Mouse (Mus musculus) neural tube, embryonic 12.5 days (tissue): ENCODE results near the gene Aph1a. TPM values are rescaled to one million over a fixed set of nuclear protein-coding genes. Genes with fewer than 3 reads are reported as not detected.
"Not testable (repeated sequence)": the region's sequence is repeated elsewhere in the genome, so short reads cannot be mapped to it uniquely, and the experiment has no call there.

Source experiments
- ATAC-seq: fragments of 200-750 bp; cut with Nextera tagmentation; 2 replicates; pipeline ENCODE4 v1.8.0; 2017; ENCODE audit warnings: low read depth, mild to moderate bottlenecking, moderate TSS enrichment, moderate library complexity; ENCODE audit not compliant: low FRiP score
- H3K27ac ChIP-seq: fragments of 300-500 bp; sonication (generic); 2 replicates; pipeline ENCODE4 v1.5.1; 2016
- H3K27me3 ChIP-seq: fragments of 300-500 bp; sonication (generic); replicated peaks from 2 replicates; pipeline ENCODE4 v1.6.1; 2016; ENCODE audit warnings: mild to moderate bottlenecking
- H3K36me3 ChIP-seq: fragments of 300-500 bp; sonication (generic); 2 replicates; pipeline ENCODE4 v1.6.1; 2016; ENCODE audit warnings: mild to moderate bottlenecking
- H3K4me1 ChIP-seq: fragments of 300-500 bp; sonication (generic); 2 replicates; pipeline ENCODE4 v1.6.1; 2016
- H3K4me2 ChIP-seq: fragments of 300-500 bp; sonication (generic); replicated peaks from 2 replicates; pipeline ENCODE4 v1.6.1; 2016; ENCODE audit warnings: mild to moderate bottlenecking
- H3K4me3 ChIP-seq: fragments of 300-500 bp; sonication (generic); 2 replicates; pipeline ENCODE4 v1.5.1; 2016
- H3K9ac ChIP-seq: fragments of 300-500 bp; sonication (generic); 2 replicates; pipeline ENCODE4 v1.6.1; 2016; ENCODE audit warnings: mild to moderate bottlenecking
- H3K9me3 ChIP-seq: fragments of 300-500 bp; sonication (generic); 2 replicates; pipeline ENCODE4 v1.6.1; 2016; ENCODE audit warnings: mild to moderate bottlenecking
- WGBS: fragments of 180-500 bp; shearing (Covaris S2); methylation state at CpG from one replicate; pipeline ENCODE4 v1.1.7; 2016; 5-methylcytosine and 5-hydroxymethylcytosine counted together
- polyA plus RNA-seq: library from polyadenylated mRNA; unstranded; fragments of >200 nt; fragmentation: Nextera tagmentation; extraction: Ambion mirVana; gene quantifications from 2 replicates; pipeline ENCODE4 v1.2.1, GENCODE M21; 2016

The Aph1a gene
- polyA plus RNA-seq, 1 experiment from 2014 or later = 26.9 TPM

DNA sequence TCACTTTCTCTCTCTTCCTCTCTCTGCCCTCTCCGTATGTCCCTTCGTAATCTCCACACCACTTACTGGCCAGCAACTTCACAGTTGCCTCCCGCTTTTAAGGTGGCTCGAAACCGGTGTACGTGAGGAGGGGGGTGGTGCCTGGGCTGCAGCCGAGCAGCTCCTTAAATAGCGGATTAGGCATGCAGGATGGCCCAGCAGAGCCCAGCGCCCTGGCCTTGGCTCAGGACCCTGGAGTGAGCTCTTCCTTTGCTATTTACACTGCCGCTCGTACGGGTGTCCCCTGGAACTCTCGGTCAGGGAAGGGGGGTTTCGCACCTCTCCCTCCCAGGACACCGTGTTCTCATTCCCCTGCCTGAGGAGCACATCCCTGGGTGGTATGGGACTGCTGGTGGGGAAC, 10.8 kb downstream of the Aph1a start, which contains the start of gene Car14:
Gene Car14, minus strand, starts transcription at position 124 of the 400 bp plus-strand sequence.
- WGBS = under 1% methylated on average over 15 of the region's 15 CpGs
- no peaks in the 10 kb centered on the region for H3K27me3 ChIP-seq
- H3K9ac ChIP-seq = peak within 1 kb of the TSS; percentile 52
- peaks cover 25% of the 10 kb centered on the region for H3K4me1 ChIP-seq
- H3K4me3 ChIP-seq = peak within 1 kb of the TSS; percentile 28
- peak within 1 kb of the TSS; percentile 83 for H3K4me2 ChIP-seq
- H3K36me3 ChIP-seq = no peaks in the 10 kb centered on the region
- H3K27ac ChIP-seq = no peak within 1 kb of the TSS
- no peaks in the 10 kb centered on the region for H3K9me3 ChIP-seq
- ATAC-seq = peak; percentile 43

DNA sequence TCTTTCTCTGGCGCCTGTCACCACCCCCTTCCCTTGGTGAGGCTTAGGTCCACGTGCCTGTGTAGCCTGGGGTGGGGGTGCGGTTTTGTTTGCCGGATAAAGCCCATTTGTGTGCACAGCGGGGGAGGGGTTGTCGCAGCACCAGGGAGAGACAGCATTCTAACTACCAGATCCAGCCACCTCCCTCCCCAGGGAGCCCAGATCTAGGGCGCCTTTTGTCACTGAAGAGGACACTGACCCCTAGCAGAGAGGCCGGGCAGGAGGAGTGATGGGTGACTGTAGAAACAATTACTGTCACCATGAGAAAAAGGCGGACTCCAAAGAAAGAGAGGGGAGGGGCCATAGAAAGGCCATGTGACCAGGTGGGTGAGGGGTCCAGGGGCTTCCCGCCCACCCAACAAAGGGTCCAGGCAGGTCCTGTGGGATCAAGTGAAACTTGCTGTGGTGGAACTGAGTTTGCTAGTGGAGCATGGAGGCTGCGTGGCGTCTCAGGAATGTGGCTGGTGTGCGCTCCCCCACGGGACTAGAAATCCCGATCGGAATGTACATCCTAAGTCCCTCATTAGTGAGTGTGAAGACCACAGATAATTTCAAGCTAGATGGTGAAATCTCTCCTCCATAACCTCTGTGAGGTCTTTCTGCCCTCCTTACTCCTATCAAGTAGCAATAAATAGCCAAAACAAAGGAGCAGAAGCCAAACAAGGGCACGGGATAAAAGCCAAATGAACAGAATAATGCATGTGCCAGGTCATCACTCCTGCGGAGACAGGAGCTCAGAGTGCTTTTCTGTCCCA, 11.6 kb downstream of the Aph1a start:
- Histone ChIP-seq H3K9me3 (no peaks in the 10 kb centered on the region), H3K4me3 (peak overlapping the region; percentile 28), H3K9ac (peak overlapping the region; percentile 52), H3K4me1 (peaks cover 25% of the 10 kb centered on the region), H3K27me3 (no peaks in the 10 kb centered on the region), H3K27ac (no peak overlapping the region), H3K36me3 (no peaks in the 10 kb centered on the region), H3K4me2 (peak overlapping the region; percentile 83)
- peak; percentile 67 for ATAC-seq
- 0% methylated on average over 18 of the region's 18 CpGs for WGBS

DNA sequence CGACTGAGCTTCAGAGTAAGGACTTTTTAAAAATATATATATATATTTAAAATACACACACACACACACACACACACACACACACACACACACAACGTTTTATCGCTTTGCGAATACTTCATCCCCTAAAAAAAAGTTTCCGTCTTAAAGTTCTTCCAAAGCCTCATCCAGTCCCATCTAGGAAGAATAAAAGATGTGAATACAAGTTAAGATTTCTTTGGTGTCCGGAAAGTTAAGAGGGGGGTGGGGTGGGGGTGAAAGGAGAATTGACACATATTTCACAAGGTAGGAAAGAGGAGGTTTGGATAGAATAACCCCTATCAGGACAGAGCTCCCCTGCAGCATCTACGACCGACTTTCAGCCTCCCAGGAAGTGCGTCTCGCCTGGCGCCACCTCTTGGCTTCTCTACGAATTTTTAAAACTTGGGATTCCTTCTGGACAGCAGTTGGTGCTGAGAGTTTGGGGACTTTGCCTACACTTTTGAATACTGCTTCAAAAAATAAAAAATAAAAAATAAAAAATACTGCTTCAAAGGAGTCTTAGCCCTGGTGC, 12.2 kb downstream of the Aph1a start:
- H3K9me3 ChIP-seq = no peaks in the 10 kb centered on the region
- peaks cover 25% of the 10 kb centered on the region for H3K4me1 ChIP-seq
- WGBS = under 1% methylated on average over 12 of the region's 12 CpGs
- ATAC-seq = no peak
- peak overlapping the region; percentile 83 for H3K4me2 ChIP-seq
- no peaks in the 10 kb centered on the region for H3K27me3 ChIP-seq
- H3K4me3 ChIP-seq = peak overlapping the region; percentile 28; the same call in 1 of the 2 replicates
- H3K27ac ChIP-seq = no peak overlapping the region
- no peaks in the 10 kb centered on the region for H3K36me3 ChIP-seq
- peak overlapping the region; percentile 52; the same call in 1 of the 2 replicates for H3K9ac ChIP-seq

DNA sequence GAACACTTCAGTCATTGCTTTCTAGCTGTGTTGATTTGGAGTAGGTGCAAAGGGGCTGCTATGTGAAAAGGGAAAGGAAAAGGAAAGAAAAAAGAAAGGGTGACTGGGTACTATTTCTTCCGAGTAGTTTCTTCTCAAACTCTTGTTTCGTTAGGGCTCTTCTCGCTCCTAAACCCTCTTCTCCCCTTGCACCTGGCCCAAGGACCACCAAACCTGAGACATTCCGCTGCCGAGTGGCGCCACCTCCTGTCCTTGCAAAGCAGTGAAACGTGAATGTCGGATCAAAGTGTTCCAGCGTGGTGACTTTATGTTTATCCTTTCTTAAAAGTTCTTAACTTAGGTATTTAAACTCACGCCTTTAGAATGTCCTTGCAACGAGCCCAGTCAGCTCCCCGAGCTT, 13.1 kb downstream of the Aph1a start:
- no peak for ATAC-seq
- H3K4me2 ChIP-seq = peak overlapping the region; percentile 83
- H3K36me3 ChIP-seq = no peaks in the 10 kb centered on the region
- H3K4me3 ChIP-seq = no peak overlapping the region
- peaks cover 25% of the 10 kb centered on the region for H3K4me1 ChIP-seq
- under 1% methylated on average over 12 of the region's 12 CpGs for WGBS
- no peak overlapping the region; the same call in 1 of the 2 replicates for H3K9ac ChIP-seq
- H3K9me3 ChIP-seq = no peaks in the 10 kb centered on the region
- no peak overlapping the region for H3K27ac ChIP-seq
- H3K27me3 ChIP-seq = no peaks in the 10 kb centered on the region

DNA sequence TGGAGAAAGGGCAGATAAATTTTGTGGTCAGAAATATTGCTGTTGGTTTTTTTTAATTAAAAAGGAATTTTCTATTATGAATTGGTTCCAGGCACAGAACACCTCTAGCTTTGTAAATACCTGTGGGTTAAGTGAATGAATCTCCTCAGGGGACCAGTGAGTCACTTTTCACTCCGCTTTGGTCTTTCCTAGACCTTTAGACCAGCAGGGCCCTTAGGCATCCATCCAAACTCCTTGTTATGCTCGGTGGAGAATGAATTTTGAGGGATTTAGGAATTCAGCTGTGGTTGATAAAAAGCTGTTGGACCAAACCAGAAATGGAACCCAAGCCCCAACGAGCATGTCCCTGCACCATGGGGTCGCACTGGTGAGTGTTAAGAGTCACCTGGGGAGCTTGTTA, 13.8 kb downstream of the Aph1a start:
- no peak overlapping the region for H3K9ac ChIP-seq
- no peaks in the 10 kb centered on the region for H3K27me3 ChIP-seq
- peaks cover 25% of the 10 kb centered on the region for H3K4me1 ChIP-seq
- H3K27ac ChIP-seq = no peak overlapping the region
- no peak overlapping the region for H3K4me2 ChIP-seq
- ATAC-seq = no peak
- H3K36me3 ChIP-seq = no peaks in the 10 kb centered on the region
- H3K4me3 ChIP-seq = no peak overlapping the region
- WGBS = 58% methylated on average over 4 of the region's 4 CpGs
- no peaks in the 10 kb centered on the region for H3K9me3 ChIP-seq

DNA sequence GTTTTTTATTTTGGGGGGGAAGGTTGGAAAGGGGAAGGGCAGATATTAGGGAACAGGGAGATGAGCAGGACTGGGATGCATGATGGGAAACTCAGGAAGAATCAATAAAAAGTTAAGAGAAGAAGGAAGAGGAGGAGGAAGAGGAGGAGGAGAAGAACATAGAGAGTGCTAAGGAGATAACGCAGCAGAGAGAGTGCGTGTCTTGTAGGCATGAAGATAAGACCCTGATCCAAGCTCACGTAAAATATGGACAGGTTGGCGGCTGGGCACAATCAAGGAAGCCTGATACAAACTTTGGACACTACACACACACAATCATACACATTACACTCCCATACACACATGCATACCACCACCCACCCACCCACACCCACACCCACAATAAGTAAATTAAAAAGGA, 20.9 kb downstream of the Aph1a start:
- no peaks in the 10 kb centered on the region for H3K4me1 ChIP-seq
- WGBS = 97% methylated on average over 4 of the region's 4 CpGs
- ATAC-seq = no peak

DNA sequence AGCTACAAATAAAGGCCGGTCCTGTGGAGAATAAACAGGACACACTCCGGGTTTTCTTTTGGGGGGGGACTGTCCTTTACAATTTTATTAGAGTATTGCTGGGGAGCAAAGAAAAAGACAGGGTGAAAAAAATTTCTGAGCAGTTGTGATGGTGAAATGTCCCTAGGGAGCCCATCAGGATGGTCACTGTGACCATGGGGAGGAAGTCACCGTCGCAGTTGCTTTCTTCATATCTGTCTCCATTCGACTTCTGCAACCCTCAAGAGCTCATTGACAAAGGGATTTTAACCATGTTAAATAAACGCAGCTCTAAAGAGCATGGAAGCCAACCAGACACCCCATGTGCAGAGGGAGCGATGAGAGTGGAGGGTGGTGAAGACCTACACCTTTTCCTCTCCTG, 23.0 kb downstream of the Aph1a start:
- Histone ChIP-seq H3K9ac (no peak overlapping the region), H3K4me1 (no peaks in the 10 kb centered on the region), H3K36me3 (no peaks in the 10 kb centered on the region), H3K9me3 (no peaks in the 10 kb centered on the region), H3K4me2 (no peak overlapping the region), H3K27ac (no peak overlapping the region), H3K4me3 (no peak overlapping the region), H3K27me3 (no peaks in the 10 kb centered on the region)
- 79% methylated on average over 7 of the region's 7 CpGs for WGBS
- ATAC-seq = no peak

More for the DNA sequence above, 20.9 kb downstream of the Aph1a start:
- H3K36me3 ChIP-seq = no peaks in the 10 kb centered on the region
- H3K27ac ChIP-seq = no peak overlapping the region
- no peak overlapping the region for H3K4me3 ChIP-seq
- no peak overlapping the region for H3K4me2 ChIP-seq
- H3K27me3 ChIP-seq = no peaks in the 10 kb centered on the region
- H3K9me3 ChIP-seq = no peaks in the 10 kb centered on the region
- no peak overlapping the region for H3K9ac ChIP-seq

DNA sequence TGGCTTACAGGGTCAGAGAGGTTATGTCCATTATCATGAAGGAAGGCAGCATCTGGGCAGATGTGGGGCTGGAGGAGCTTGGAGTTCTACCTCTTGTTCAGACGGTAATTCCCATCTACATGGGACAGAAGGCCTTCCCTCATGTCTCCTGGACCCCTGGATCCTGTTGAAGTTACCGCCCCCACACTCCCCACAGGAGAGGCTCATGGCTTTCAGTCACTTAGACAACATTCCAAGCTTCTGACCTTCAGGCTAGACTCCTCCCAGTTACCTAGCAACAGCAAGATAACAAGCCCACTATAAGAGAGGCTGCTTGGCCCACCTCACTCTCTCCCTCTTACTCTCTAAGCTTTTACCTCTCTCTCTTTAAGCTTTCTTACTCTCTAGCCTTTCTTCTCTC, 26.8 kb downstream of the Aph1a start:
- H3K27ac ChIP-seq, H3K27me3 ChIP-seq, H3K4me2 ChIP-seq, H3K4me3 ChIP-seq, ATAC-seq, H3K4me1 ChIP-seq, H3K9me3 ChIP-seq, H3K9ac ChIP-seq, H3K36me3 ChIP-seq: not testable (repeated sequence)
- WGBS = 65% methylated on average over 2 of the region's 2 CpGs

DNA sequence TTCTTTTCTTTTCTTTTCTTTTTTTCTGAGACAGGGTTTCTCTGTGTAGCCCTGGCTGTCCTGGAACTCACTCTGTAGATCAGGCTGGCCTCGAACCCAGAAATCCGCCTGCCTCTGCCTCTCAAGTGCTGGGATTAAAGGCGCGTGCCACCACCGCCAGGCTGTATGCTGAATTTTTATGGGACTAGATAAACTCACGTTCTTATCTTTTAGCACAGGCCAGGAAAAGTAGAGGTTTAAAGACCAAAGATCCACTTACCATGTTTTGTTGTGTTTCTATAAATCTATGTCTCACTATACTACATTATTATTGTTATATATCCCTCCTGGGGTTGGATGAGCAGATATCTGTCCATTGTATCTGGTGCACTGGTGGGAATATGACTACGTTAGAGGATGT, 29.7 kb downstream of the Aph1a start:
- H3K27ac ChIP-seq, H3K9me3 ChIP-seq, H3K9ac ChIP-seq, H3K4me1 ChIP-seq, H3K4me2 ChIP-seq, H3K36me3 ChIP-seq, H3K4me3 ChIP-seq, ATAC-seq, H3K27me3 ChIP-seq: not testable (repeated sequence)
- WGBS = 90% methylated on average over 7 of the region's 7 CpGs

DNA sequence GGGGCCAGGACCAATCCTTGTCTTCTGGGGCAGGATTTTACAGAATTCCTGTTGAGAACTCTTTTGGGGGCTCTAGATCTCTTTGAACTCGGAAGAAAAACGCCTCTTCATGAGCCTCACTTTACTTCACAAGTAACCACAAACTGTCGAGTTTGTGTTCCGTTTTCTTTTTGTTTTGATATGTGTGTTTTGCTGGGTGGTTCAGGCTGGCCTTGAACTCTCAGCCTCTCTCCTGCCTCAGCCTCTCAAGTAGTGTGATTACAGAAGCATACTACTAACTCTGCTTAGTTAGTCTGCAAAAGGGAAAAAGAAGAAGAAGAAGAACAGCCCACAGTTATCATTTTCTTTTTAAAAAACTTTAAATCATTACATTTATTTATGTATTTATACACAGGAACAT, 30.4 kb downstream of the Aph1a start:
- H3K4me2 ChIP-seq = no peak overlapping the region
- H3K36me3 ChIP-seq = no peaks in the 10 kb centered on the region
- no peak overlapping the region for H3K9ac ChIP-seq
- no peak for ATAC-seq
- 71% methylated on average over 4 of the region's 4 CpGs for WGBS
- H3K4me3 ChIP-seq = no peak overlapping the region
- no peaks in the 10 kb centered on the region for H3K4me1 ChIP-seq
- H3K9me3 ChIP-seq = no peaks in the 10 kb centered on the region
- no peak overlapping the region for H3K27ac ChIP-seq
- no peaks in the 10 kb centered on the region for H3K27me3 ChIP-seq

DNA sequence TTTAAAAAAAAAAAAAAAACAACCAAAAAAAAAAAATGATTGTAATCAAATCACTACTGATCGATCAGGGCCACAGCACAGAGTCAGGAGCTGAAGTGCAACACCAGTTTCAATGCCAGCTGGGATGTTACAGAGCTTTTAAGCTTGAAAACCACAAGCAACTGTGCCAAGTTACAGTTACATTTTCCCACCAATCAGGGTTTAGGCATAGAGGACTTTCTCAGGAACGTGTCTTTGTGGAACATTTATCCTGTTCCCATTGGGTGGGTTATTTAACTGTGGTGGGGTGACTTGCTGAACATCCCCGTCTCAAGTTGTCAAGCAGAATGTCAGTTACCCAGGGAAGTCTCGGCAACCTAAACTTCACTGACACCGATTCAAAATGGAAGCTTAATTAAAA, 31.3 kb downstream of the Aph1a start:
- no peak for ATAC-seq
- Histone ChIP-seq H3K9me3 (no peaks in the 10 kb centered on the region), H3K4me3 (no peak overlapping the region), H3K36me3 (no peaks in the 10 kb centered on the region), H3K27ac (no peak overlapping the region), H3K4me2 (no peak overlapping the region), H3K9ac (no peak overlapping the region), H3K27me3 (no peaks in the 10 kb centered on the region), H3K4me1 (no peaks in the 10 kb centered on the region)
- 85% methylated on average over 5 of the region's 5 CpGs for WGBS

DNA sequence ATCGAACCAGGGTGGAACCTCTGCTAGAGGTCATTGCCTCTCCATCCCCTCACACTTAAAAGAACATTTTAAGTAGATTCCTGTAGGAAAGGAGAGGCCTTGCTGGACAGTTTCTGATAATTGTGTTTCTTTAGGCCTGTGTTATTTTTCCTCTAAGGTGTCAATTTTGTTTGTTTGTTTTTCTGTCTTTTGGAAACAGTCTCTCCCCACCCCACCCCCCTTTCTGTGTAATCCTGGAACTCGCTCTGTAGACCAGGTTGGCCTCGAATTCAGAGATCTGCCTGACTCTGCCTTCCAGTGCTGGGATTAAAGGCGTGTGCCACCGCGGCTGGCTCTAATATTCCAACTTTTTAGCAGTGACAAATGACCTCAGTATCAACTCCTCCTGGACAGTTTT, 34.5 kb downstream of the Aph1a start:
- peaks cover 4% of the 10 kb centered on the region; the same call in 1 of the 2 replicates for H3K36me3 ChIP-seq
- peak overlapping the region; percentile 85 for H3K4me3 ChIP-seq
- peak overlapping the region; percentile 72 for H3K4me2 ChIP-seq
- 79% methylated on average over 6 of the region's 6 CpGs for WGBS
- H3K9me3 ChIP-seq = no peaks in the 10 kb centered on the region
- H3K4me1 ChIP-seq = peaks cover 13% of the 10 kb centered on the region
- no peak overlapping the region for H3K9ac ChIP-seq
- no peak for ATAC-seq
- H3K27ac ChIP-seq = peak overlapping the region; percentile 58; the same call in 1 of the 2 replicates
- H3K27me3 ChIP-seq = no peaks in the 10 kb centered on the region
